Mouse (Mus musculus): ENCODE measurements at regions not wholly inside any gene's neighbourhood (a gene's known extent, or its start where the extent isn't known, plus 50 kb on each side); places are given as distances from the start of the nearest gene placed in this dataset.

GRCm38 (mm10) chr2:117959440-117959839, 152.2 kb upstream of the Thbs1 start:
- TF ChIP-seq CTCF (IDR thresholded peaks at IDR 0.05; ENCODE audit: low read depth) (no peak), EP300 (IDR thresholded peaks at IDR 0.05; ENCODE audit: low read depth) (no peak)

Data from liver, postnatal 0 days (tissue).